Mouse (Mus musculus) MEL (cell line): ENCODE data around the gene Gm49776.

Experiments
- CTCF ChIP-seq, 3 experiments: IDR thresholded peaks in 2 of 3; conservative IDR thresholded peaks in 1 of 3; 2 replicates each; pipeline ENCODE4 v1.5.1; 2011 to 2012; ENCODE audit warnings: low read length in 3 of 3, low read depth in 2 of 3, mild to moderate bottlenecking in 2 of 3, improper control_type of control experiment in 1 of 3, inconsistent platforms in 1 of 3, mixed read lengths in 1 of 3, moderate library complexity in 1 of 3; ENCODE audit not compliant: control insufficient read depth in 1 of 3, insufficient read depth in 1 of 3, poor library complexity in 1 of 3, severe bottlenecking in 1 of 3
- JUND ChIP-seq: IDR thresholded peaks from 2 replicates; pipeline ENCODE4 v1.6.1; 2011; ENCODE audit warnings: low read depth, mild to moderate bottlenecking, improper control_type of control experiment, low read length
- MAX ChIP-seq: IDR thresholded peaks from 2 replicates; pipeline ENCODE4 v1.6.1; 2011; ENCODE audit warnings: low read length, improper control_type of control experiment
- MYC ChIP-seq: IDR thresholded peaks from 2 replicates; pipeline ENCODE4 v1.6.1; 2011; ENCODE audit warnings: low read depth, mild to moderate bottlenecking, low read length, improper control_type of control experiment, moderate library complexity
- RAD21 ChIP-seq: IDR thresholded peaks from 2 replicates; pipeline ENCODE4 v1.6.1; 2011; ENCODE audit warnings: mild to moderate bottlenecking, low read depth, low read length, improper control_type of control experiment

DNA sequence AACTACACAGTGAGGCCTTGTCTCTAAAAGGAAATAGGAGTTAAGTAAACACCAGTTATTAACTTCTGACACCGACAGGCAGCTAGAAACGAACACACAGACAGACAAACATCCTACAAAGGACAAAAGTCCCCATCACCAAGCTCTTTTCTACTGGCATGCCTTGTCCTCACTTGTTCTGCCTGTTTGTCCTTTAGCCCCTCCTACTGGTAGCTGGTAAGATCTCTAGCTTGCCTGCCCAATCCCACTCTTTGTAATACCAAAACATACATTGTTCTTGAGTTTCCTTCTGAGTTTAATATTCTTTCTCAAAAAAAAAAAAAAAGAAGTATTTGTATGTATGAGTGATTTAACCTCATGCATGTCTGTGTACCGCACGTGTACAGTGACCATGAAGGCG, 10.1 kb upstream of the Gm49776 start:
- TF ChIP-seq MAX (no peak), MYC (no peak), CTCF (IDR thresholded peaks at IDR 0.05 in 2 of 3, conservative IDR thresholded peaks at IDR 0.05 in 1 of 3; ENCODE audit: control insufficient read depth in 1 of 3, insufficient read depth in 1 of 3, low read depth in 2 of 3, low read length in 3 of 3, poor library complexity in 1 of 3, severe bottlenecking in 1 of 3) (peak in 2 of 3 experiments; percentile 42 to 43; a peak in 4 of 6 replicates), RAD21 (no peak), JUND (no peak)
